Mouse (Mus musculus): ENCODE results near the gene Csdc2. TPM values are rescaled to one million over a fixed set of nuclear protein-coding genes. Genes with fewer than 3 reads are reported as not detected.

Csdc2 gene
- polyA plus RNA-seq, 2 experiments = 14.3 to 16.2 TPM

GRCm38 (mm10) chr15:81954716-81955115 is 18.2 kb downstream of the Csdc2 start:
- Histone ChIP-seq H3K9me3 (ENCODE audit: control insufficient read depth, low read length) (no peaks in the 10 kb centered on the region), H3K4me2 (replicated peaks; ENCODE audit: low read depth, low read length, severe bottlenecking) (no peak overlapping the region), H3K27ac (replicated peaks; ENCODE audit: low read depth, low read length) (no peak overlapping the region), H3K9ac (ENCODE audit: low read depth, low read length, severe bottlenecking) (no peak overlapping the region), H3K4me1 (ENCODE audit: control insufficient read depth, insufficient read depth, low read length) (no peaks in the 10 kb centered on the region), H3K27me3 (ENCODE audit: control insufficient read depth, insufficient read depth, low read length) (no peaks in the 10 kb centered on the region), H3K36me3 (ENCODE audit: control insufficient read depth, insufficient read depth, low read length) (peaks cover 28% of the 10 kb centered on the region), H3K4me3 (replicated peaks; ENCODE audit: low read length) (no peak overlapping the region)
- ATAC-seq (ENCODE audit: low FRiP score, low read depth) = no peak
- no peak for TF ChIP-seq POLR2A (IDR thresholded peaks at IDR 0.05; ENCODE audit: borderline replicate concordance, extremely low read depth, insufficient read depth, insufficient read length)
- DNase-seq (ENCODE audit: low spot score) = no peak
- WGBS = 92% methylated on average over 6 of the region's 6 CpGs

GRCm38 (mm10) chr15:81955414-81955813 is 18.9 kb downstream of the Csdc2 start:
- H3K9me3 ChIP-seq (ENCODE audit: control insufficient read depth, low read length) = no peaks in the 10 kb centered on the region
- H3K9ac ChIP-seq (ENCODE audit: low read depth, low read length, severe bottlenecking) = no peak overlapping the region
- 91% methylated on average over 15 of the region's 15 CpGs for WGBS
- H3K4me2 ChIP-seq (replicated peaks; ENCODE audit: low read depth, low read length, severe bottlenecking) = no peak overlapping the region
- H3K4me3 ChIP-seq (replicated peaks; ENCODE audit: low read length) = no peak overlapping the region
- DNase-seq (ENCODE audit: low spot score) = no peak
- no peak for TF ChIP-seq POLR2A (IDR thresholded peaks at IDR 0.05; ENCODE audit: borderline replicate concordance, extremely low read depth, insufficient read depth, insufficient read length)
- no peaks in the 10 kb centered on the region for H3K4me1 ChIP-seq (ENCODE audit: control insufficient read depth, insufficient read depth, low read length)
- ATAC-seq (ENCODE audit: low FRiP score, low read depth) = no peak
- H3K36me3 ChIP-seq (ENCODE audit: control insufficient read depth, insufficient read depth, low read length) = peaks cover 28% of the 10 kb centered on the region
- no peaks in the 10 kb centered on the region for H3K27me3 ChIP-seq (ENCODE audit: control insufficient read depth, insufficient read depth, low read length)
- H3K27ac ChIP-seq (replicated peaks; ENCODE audit: low read depth, low read length) = no peak overlapping the region

- Histone ChIP-seq H3K4me1 (ENCODE audit: control insufficient read depth, insufficient read depth, low read length) (no peaks in the 10 kb centered on the region), H3K4me2 (replicated peaks; ENCODE audit: low read depth, low read length, severe bottlenecking) (no peak overlapping the region), H3K27ac (replicated peaks; ENCODE audit: low read depth, low read length) (no peak overlapping the region), H3K9ac (ENCODE audit: low read depth, low read length, severe bottlenecking) (no peak overlapping the region), H3K9me3 (ENCODE audit: control insufficient read depth, low read length) (no peaks in the 10 kb centered on the region), H3K36me3 (ENCODE audit: control insufficient read depth, insufficient read depth, low read length) (peaks cover 21% of the 10 kb centered on the region), H3K4me3 (replicated peaks; ENCODE audit: low read length) (no peak overlapping the region), H3K27me3 (ENCODE audit: control insufficient read depth, insufficient read depth, low read length) (no peaks in the 10 kb centered on the region)
- WGBS = 62% methylated on average over 8 of the region's 8 CpGs
- TF ChIP-seq POLR2A (IDR thresholded peaks at IDR 0.05; ENCODE audit: borderline replicate concordance, extremely low read depth, insufficient read depth, insufficient read length) = no peak
- DNase-seq (ENCODE audit: low spot score) (no peak), ATAC-seq (ENCODE audit: low FRiP score, low read depth) (no peak)
These were observed 19.9 kb downstream of the Csdc2 start for GRCm38 (mm10) chr15:81956457-81956856.

DNA sequence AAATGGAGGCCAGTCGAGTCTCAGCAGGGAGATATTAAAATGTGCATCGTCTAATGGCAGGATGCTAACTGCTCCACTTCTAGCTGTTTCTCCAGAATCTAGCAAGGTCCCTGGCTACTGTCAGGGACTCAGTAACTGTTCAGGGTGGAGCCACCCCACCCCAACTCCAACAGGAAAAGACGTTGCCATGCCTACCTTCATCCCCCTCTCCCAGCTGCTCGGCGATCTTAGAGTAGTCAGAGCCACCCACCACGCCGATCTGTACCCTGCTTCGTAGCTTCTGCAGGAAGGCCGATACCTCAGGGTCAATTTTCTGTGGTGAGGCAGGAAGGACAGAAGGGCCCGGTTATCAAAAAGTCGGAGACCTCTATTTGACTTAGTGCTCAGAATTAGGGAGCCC is 21.0 kb downstream of the Csdc2 start:
- no peaks in the 10 kb centered on the region for H3K27me3 ChIP-seq (ENCODE audit: control insufficient read depth, insufficient read depth, low read length)
- H3K9me3 ChIP-seq (ENCODE audit: control insufficient read depth, low read length) = no peaks in the 10 kb centered on the region
- no peak overlapping the region for H3K4me3 ChIP-seq (replicated peaks; ENCODE audit: low read length)
- peaks cover 18% of the 10 kb centered on the region for H3K36me3 ChIP-seq (ENCODE audit: control insufficient read depth, insufficient read depth, low read length)
- H3K27ac ChIP-seq (replicated peaks; ENCODE audit: low read depth, low read length) = no peak overlapping the region
- WGBS = 88% methylated on average over 11 of the region's 11 CpGs
- H3K9ac ChIP-seq (ENCODE audit: low read depth, low read length, severe bottlenecking) = no peak overlapping the region
- no peaks in the 10 kb centered on the region for H3K4me1 ChIP-seq (ENCODE audit: control insufficient read depth, insufficient read depth, low read length)
- no peak for TF ChIP-seq POLR2A (IDR thresholded peaks at IDR 0.05; ENCODE audit: borderline replicate concordance, extremely low read depth, insufficient read depth, insufficient read length)
- DNase-seq (ENCODE audit: low spot score) (no peak), ATAC-seq (ENCODE audit: low FRiP score, low read depth) (no peak)
- H3K4me2 ChIP-seq (replicated peaks; ENCODE audit: low read depth, low read length, severe bottlenecking) = no peak overlapping the region

DNA sequence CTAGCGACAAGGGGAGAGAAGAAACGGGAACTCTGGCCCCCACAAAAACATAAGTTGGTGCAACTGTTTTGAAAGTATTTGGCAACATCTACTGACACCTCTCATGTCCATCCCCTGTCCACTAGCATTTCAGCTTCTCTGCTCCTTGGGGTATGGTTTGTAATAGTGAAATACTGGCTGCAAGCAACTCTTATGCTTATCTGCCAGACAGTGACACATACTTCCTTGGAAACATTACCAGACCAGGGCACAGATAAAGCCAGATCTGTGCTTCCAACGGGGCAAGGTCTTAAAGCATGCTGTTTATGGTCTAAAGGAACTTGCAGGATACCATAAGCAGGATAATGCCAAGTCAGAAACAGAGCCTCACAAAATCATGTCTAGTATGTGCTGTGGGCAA is 22.3 kb downstream of the Csdc2 start:
- no peaks in the 10 kb centered on the region for H3K27me3 ChIP-seq (ENCODE audit: control insufficient read depth, insufficient read depth, low read length)
- TF ChIP-seq POLR2A (IDR thresholded peaks at IDR 0.05; ENCODE audit: borderline replicate concordance, extremely low read depth, insufficient read depth, insufficient read length) = no peak
- WGBS = 83% methylated on average over 3 of the region's 3 CpGs
- no peak overlapping the region for H3K9ac ChIP-seq (ENCODE audit: low read depth, low read length, severe bottlenecking)
- no peak overlapping the region for H3K27ac ChIP-seq (replicated peaks; ENCODE audit: low read depth, low read length)
- H3K36me3 ChIP-seq (ENCODE audit: control insufficient read depth, insufficient read depth, low read length) = peaks cover 18% of the 10 kb centered on the region
- ATAC-seq (ENCODE audit: low FRiP score, low read depth) (no peak), DNase-seq (ENCODE audit: low spot score) (no peak)
- no peak overlapping the region for H3K4me2 ChIP-seq (replicated peaks; ENCODE audit: low read depth, low read length, severe bottlenecking)
- H3K9me3 ChIP-seq (ENCODE audit: control insufficient read depth, low read length) = no peaks in the 10 kb centered on the region
- H3K4me1 ChIP-seq (ENCODE audit: control insufficient read depth, insufficient read depth, low read length) = no peaks in the 10 kb centered on the region
- H3K4me3 ChIP-seq (replicated peaks; ENCODE audit: low read length) = no peak overlapping the region
